Mouse (Mus musculus) lung, embryonic 15.5 days (tissue): ENCODE measurements at regions not wholly inside any gene's neighbourhood (a gene's known extent, or its start where the extent isn't known, plus 50 kb on each side); places are given as distances from the start of the nearest gene placed in this dataset.

ENCODE experiments used
- ATAC-seq: fragments of 200-750 bp; cut with Nextera tagmentation; 2 replicates; pipeline ENCODE4 v1.8.0; 2017; ENCODE audit warnings: moderate number of reproducible peaks, borderline replicate concordance; ENCODE audit not compliant: low FRiP score, low TSS enrichment; ENCODE audit errors: extremely low read depth
- H3K27ac ChIP-seq: fragments of 300-500 bp; sonication (generic); 2 replicates; pipeline ENCODE4 v1.5.1; 2015; ENCODE audit warnings: moderate library complexity, mild to moderate bottlenecking, inconsistent platforms
- H3K27me3 ChIP-seq: fragments of 300-500 bp; sonication (generic); 2 replicates; pipeline ENCODE4 v1.6.1; 2015; ENCODE audit warnings: inconsistent platforms
- H3K36me3 ChIP-seq: fragments of 300-500 bp; sonication (generic); 2 replicates; pipeline ENCODE4 v1.6.1; 2015; ENCODE audit warnings: inconsistent platforms
- H3K4me1 ChIP-seq: fragments of 300-500 bp; sonication (generic); 2 replicates; pipeline ENCODE4 v1.6.1; 2015; ENCODE audit warnings: inconsistent platforms
- H3K4me2 ChIP-seq: fragments of 300-500 bp; sonication (generic); 2 replicates; pipeline ENCODE4 v1.6.1; 2015; ENCODE audit warnings: inconsistent platforms, mild to moderate bottlenecking, moderate library complexity
- H3K4me3 ChIP-seq: fragments of 300-500 bp; sonication (generic); 2 replicates; pipeline ENCODE4 v1.5.1; 2015; ENCODE audit warnings: mild to moderate bottlenecking, inconsistent platforms
- H3K9ac ChIP-seq: fragments of 300-500 bp; sonication (generic); 2 replicates; pipeline ENCODE4 v1.6.1; 2015; ENCODE audit warnings: inconsistent platforms
- H3K9me3 ChIP-seq: fragments of 300-500 bp; sonication (generic); 2 replicates; pipeline ENCODE4 v1.6.1; 2016; ENCODE audit warnings: inconsistent platforms
- WGBS: fragments of 180-500 bp; shearing (Covaris S2); methylation state at CpG from one replicate; pipeline ENCODE4 v1.1.7; 2015; 5-methylcytosine and 5-hydroxymethylcytosine counted together

DNA sequence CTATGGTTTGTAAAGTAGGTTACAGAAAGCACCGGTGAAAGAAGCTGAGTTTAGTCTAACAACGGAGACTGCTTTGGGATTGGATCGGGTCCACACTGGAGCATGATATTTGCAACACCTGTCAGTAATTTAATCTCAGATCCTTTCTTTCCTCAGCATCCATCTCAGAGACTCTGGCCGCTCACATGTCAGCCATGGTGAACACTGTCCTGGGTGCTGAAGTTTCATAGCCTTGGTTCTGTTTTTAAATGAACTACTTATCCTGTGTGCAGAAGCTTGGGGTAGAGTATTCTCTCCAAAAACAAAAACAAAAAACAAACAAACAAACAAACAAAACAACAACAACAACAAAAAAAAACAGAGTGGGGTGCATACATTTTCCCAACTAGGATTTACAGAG lies 600.1 kb downstream of the Nr2f2 start:
- Histone ChIP-seq H3K4me1 (no peaks in the 10 kb centered on the region), H3K4me3 (no peak overlapping the region), H3K27me3 (no peaks in the 10 kb centered on the region), H3K27ac (no peak overlapping the region), H3K9ac (no peak overlapping the region), H3K9me3 (no peaks in the 10 kb centered on the region), H3K36me3 (no peaks in the 10 kb centered on the region), H3K4me2 (no peak overlapping the region)
- 44% methylated on average over 4 of the region's 4 CpGs for WGBS
- ATAC-seq: no peak

DNA sequence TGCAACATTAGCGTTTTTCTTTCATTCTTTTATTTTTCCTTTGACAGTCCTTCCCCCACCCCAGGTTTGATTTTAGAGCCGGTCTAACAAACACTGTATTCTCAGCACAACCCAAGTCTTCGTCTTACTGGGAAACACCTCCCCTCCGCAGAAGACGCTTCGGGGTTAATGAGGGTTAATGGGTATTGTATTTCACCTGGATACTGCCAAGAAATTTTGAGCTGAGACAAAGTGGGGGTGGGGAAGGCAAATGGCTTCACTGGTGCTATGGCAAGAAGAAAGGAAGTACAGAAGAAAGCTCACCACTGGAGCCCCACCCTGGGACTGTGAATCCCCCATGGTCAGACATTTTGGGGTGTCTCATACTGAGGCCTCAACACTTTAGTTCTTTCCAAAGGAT lies 626.0 kb downstream of the Nr2f2 start:
- ATAC-seq: no peak
- Histone ChIP-seq H3K9ac (no peak overlapping the region), H3K4me3 (no peak overlapping the region), H3K27ac (no peak overlapping the region), H3K4me1 (no peaks in the 10 kb centered on the region), H3K36me3 (no peaks in the 10 kb centered on the region), H3K27me3 (no peaks in the 10 kb centered on the region), H3K9me3 (no peaks in the 10 kb centered on the region), H3K4me2 (no peak overlapping the region)
- 38% methylated on average over 6 of the region's 6 CpGs for WGBS

- Histone ChIP-seq H3K4me3 (no peak overlapping the region), H3K36me3 (no peaks in the 10 kb centered on the region), H3K4me2 (no peak overlapping the region), H3K27me3 (no peaks in the 10 kb centered on the region), H3K9me3 (no peaks in the 10 kb centered on the region), H3K9ac (no peak overlapping the region), H3K4me1 (no peaks in the 10 kb centered on the region), H3K27ac (no peak overlapping the region)
- no peak for ATAC-seq
- 87% methylated on average over 7 of the region's 7 CpGs for WGBS
Observed at GRCm38 (mm10) chr7:69738998-69739397, 627.5 kb downstream of the Nr2f2 start.

DNA sequence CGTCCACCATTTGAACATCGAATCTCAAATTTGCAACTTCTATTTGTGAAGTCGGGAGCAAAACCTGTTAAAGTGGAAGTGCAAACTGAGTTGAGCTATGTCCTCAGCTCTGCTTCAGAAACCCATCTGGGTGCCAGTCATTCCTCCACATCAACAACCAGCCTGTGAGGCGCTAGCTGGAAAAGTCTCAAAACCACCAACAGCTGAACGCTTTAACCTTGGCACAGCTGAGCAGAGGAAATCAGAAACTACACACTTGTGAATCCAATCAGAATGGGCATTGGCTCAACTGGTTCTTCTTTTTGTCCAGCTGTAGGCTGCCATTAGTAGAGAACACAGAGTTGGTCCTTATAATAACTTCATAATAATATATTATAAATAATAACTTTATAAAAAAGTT lies 651.5 kb downstream of the Nr2f2 start:
- H3K9me3 ChIP-seq: no peaks in the 10 kb centered on the region
- WGBS: 87% methylated on average over 5 of the region's 5 CpGs
- H3K36me3 ChIP-seq: no peaks in the 10 kb centered on the region
- H3K27me3 ChIP-seq: no peaks in the 10 kb centered on the region
- ATAC-seq: no peak
- H3K4me1 ChIP-seq: no peaks in the 10 kb centered on the region
- H3K4me2 ChIP-seq: no peak overlapping the region
- no peak overlapping the region for H3K9ac ChIP-seq
- no peak overlapping the region for H3K27ac ChIP-seq
- no peak overlapping the region for H3K4me3 ChIP-seq

GRCm38 (mm10) chr7:69670211-69670610 lies 696.3 kb downstream of the Nr2f2 start:
- H3K9me3 ChIP-seq: no peaks in the 10 kb centered on the region
- no peak overlapping the region for H3K4me3 ChIP-seq
- no peaks in the 10 kb centered on the region for H3K27me3 ChIP-seq
- no peaks in the 10 kb centered on the region for H3K36me3 ChIP-seq
- no peak overlapping the region for H3K4me2 ChIP-seq
- whole genome bisulfite sequencing: 49% methylated on average over 1 of the region's 1 CpGs
- H3K9ac ChIP-seq: no peak overlapping the region
- no peak overlapping the region for H3K27ac ChIP-seq
- ATAC-seq: no peak
- H3K4me1 ChIP-seq: no peaks in the 10 kb centered on the region

DNA sequence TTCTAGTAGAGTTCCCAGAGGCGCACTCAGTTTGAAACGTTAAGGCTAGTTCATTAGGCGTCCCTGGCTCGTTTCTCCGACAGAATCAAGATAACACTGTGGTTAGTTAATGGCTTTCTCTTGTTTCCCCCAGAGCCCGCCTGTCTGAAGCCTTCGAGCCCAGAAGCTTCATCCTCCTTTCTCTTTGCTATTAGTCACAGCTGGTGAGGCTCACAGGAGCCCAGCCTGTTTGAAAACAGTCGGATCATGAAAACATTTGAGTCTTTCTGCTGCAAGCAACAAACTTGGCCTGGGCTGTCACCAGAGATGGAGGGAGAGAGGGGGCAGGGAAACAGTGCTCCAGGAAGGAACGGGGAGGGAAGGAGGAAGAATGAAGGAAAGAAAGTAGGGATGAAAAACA lies 711.0 kb downstream of the Nr2f2 start:
- no peak; the same call in 1 of the 2 replicates for ATAC-seq
- Histone ChIP-seq H3K4me1 (no peaks in the 10 kb centered on the region), H3K27ac (no peak overlapping the region), H3K4me2 (peak overlapping the region; percentile 13; the same call in 1 of the 2 replicates), H3K36me3 (no peaks in the 10 kb centered on the region), H3K9me3 (no peaks in the 10 kb centered on the region), H3K27me3 (no peaks in the 10 kb centered on the region), H3K9ac (no peak overlapping the region), H3K4me3 (no peak overlapping the region)
- WGBS: 4% methylated on average over 9 of the region's 9 CpGs

- H3K9me3 ChIP-seq: no peaks in the 10 kb centered on the region
- H3K27me3 ChIP-seq: no peaks in the 10 kb centered on the region
- H3K4me1 ChIP-seq: no peaks in the 10 kb centered on the region
- WGBS: 73% methylated on average over 6 of the region's 6 CpGs
- no peak overlapping the region for H3K4me2 ChIP-seq
- H3K36me3 ChIP-seq: no peaks in the 10 kb centered on the region
- H3K4me3 ChIP-seq: no peak overlapping the region
- no peak for ATAC-seq
- no peak overlapping the region for H3K9ac ChIP-seq
- no peak overlapping the region for H3K27ac ChIP-seq
Observed at GRCm38 (mm10) chr7:69645449-69645848, 721.1 kb downstream of the Nr2f2 start.

GRCm38 (mm10) chr7:69641652-69642051 lies 724.9 kb downstream of the Nr2f2 start:
- ATAC-seq: no peak
- H3K27me3 ChIP-seq: no peaks in the 10 kb centered on the region
- H3K4me2 ChIP-seq: no peak overlapping the region
- WGBS: 46% methylated on average over 9 of the region's 9 CpGs
- no peak overlapping the region for H3K9ac ChIP-seq
- no peak overlapping the region for H3K4me3 ChIP-seq
- H3K4me1 ChIP-seq: no peaks in the 10 kb centered on the region
- H3K36me3 ChIP-seq: no peaks in the 10 kb centered on the region
- no peaks in the 10 kb centered on the region for H3K9me3 ChIP-seq
- no peak overlapping the region for H3K27ac ChIP-seq

DNA sequence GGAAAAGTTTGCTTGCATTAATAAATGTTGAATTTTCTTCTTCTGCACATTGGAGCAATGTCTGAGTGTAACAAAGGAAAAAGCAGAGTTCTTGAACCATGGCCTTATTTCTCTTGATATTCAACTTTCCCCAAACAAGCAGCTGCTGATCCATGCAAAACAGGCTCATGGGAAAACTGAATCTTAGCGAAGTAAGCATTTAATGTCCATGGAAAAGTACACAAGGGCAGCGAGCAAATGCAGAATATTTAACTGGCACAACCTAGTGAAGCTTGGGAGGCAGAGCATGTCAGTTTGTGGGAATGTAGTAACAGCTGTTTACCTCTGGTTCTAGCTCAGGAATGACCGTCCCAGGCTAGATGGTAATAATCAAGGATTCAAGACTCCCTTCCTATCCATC lies 766.7 kb downstream of the Nr2f2 start:
- Histone ChIP-seq H3K4me2 (no peak overlapping the region), H3K27me3 (no peaks in the 10 kb centered on the region), H3K4me3 (no peak overlapping the region), H3K36me3 (no peaks in the 10 kb centered on the region), H3K27ac (no peak overlapping the region), H3K9me3 (no peaks in the 10 kb centered on the region), H3K4me1 (no peaks in the 10 kb centered on the region), H3K9ac (no peak overlapping the region)
- WGBS: 68% methylated on average over 3 of the region's 3 CpGs
- ATAC-seq: no peak

DNA sequence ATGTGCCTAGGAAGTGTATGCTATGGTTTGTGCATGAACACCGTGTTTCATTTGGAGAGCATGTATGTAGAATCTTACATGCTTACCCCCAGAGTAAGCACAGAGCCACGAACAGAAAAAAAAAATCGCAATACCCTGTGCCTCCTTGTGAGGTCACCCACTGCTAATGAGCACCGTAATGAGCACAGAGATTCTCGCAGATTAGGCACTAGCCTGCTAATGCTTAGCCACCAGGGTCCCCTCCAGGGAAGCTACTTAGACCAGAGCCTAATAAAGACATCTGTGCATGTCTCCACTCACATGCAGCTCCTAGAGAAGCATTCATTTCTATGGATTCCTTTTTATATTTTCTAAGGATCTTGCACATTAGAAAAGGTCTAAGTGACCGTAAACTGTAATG lies 780.8 kb downstream of the Nr2f2 start:
- Histone ChIP-seq H3K4me1 (no peaks in the 10 kb centered on the region), H3K9me3 (no peaks in the 10 kb centered on the region), H3K36me3 (no peaks in the 10 kb centered on the region), H3K4me2 (no peak overlapping the region), H3K27ac (no peak overlapping the region), H3K4me3 (no peak overlapping the region), H3K27me3 (no peaks in the 10 kb centered on the region), H3K9ac (no peak overlapping the region)
- WGBS: 52% methylated on average over 6 of the region's 6 CpGs
- ATAC-seq: no peak

DNA sequence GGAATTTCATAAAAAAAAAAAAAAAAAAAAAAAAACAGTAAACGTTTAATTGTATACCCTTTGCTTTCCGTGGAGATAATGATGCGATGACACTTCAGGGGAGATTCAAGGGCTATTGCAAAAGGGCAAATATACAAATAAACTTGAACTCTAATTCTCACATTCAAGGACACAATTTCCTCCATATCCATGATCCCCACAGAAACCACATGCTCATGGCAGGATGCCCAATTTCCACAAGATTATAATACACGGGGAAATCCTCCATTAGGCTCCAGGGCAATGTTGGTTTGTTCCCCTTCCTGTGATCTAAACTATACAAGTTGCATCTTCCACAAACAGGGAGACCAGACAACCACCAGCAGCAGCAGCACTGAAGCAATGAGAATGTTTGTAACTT lies 781.4 kb downstream of the Nr2f2 start:
- H3K36me3 ChIP-seq: no peaks in the 10 kb centered on the region
- no peak overlapping the region for H3K4me3 ChIP-seq
- H3K9ac ChIP-seq: no peak overlapping the region
- no peak overlapping the region for H3K4me2 ChIP-seq
- H3K4me1 ChIP-seq: no peaks in the 10 kb centered on the region
- WGBS: 49% methylated on average over 4 of the region's 4 CpGs
- no peaks in the 10 kb centered on the region for H3K9me3 ChIP-seq
- H3K27ac ChIP-seq: no peak overlapping the region
- no peaks in the 10 kb centered on the region for H3K27me3 ChIP-seq
- no peak for ATAC-seq

DNA sequence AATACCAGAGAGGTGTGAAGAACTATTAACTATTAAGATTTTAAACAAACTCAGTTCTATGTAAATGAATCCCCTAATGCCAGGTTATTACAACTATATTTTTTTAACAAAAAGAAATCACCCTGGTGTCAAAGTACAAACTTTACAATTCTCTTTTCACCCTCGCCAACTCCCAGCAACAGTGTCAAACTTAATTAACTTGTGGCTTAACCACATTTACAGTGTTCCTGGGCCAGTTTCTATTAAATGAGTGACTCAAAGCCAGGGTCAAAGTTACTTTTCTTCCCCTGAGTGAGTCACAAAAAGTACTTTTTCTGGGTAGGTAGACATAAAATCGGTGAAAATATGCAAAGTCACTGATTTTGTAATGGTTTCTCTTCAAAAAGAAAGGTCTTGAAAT lies 782.0 kb downstream of the Nr2f2 start:
- ATAC-seq: no peak
- WGBS: 83% methylated on average over 2 of the region's 2 CpGs

DNA sequence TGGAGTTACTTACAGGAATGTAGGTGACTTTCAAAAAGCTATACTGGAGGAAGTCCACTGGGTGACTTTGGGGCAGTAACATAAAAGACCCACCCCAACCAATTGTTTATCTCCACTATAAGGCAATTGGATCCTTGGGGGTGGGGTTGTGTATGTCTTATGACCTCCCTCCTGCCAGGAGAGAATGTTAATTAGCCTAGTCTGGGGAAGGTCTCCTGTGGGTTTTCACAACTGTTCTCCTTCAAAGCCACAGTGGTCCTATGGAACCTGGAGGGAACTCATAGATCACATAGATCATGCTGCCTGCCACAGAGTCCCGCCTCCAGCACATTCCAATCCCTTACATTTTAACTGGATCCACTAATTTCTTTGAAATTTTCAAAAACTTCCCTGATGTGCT lies 782.6 kb downstream of the Nr2f2 start:
- ATAC-seq: no peak
- Histone ChIP-seq H3K9ac (no peak overlapping the region), H3K27me3 (no peaks in the 10 kb centered on the region), H3K9me3 (no peaks in the 10 kb centered on the region), H3K36me3 (no peaks in the 10 kb centered on the region), H3K4me2 (no peak overlapping the region), H3K27ac (no peak overlapping the region), H3K4me1 (no peaks in the 10 kb centered on the region), H3K4me3 (no peak overlapping the region)
- 61% methylated on average over 1 of the region's 1 CpGs for WGBS

More for the DNA sequence above, 782.0 kb downstream of the Nr2f2 start:
- H3K9me3 ChIP-seq: no peaks in the 10 kb centered on the region
- no peak overlapping the region for H3K27ac ChIP-seq
- H3K9ac ChIP-seq: no peak overlapping the region
- no peaks in the 10 kb centered on the region for H3K36me3 ChIP-seq
- no peaks in the 10 kb centered on the region for H3K27me3 ChIP-seq
- no peaks in the 10 kb centered on the region for H3K4me1 ChIP-seq
- no peak overlapping the region for H3K4me2 ChIP-seq
- no peak overlapping the region for H3K4me3 ChIP-seq
